Mouse (Mus musculus) kidney, embryonic 16.5 days (tissue): Measurements from ENCODE around the gene Neu1. TPM values are rescaled to one million over a fixed set of nuclear protein-coding genes. Genes with fewer than 3 reads are reported as not detected.
A peak's percentile ranks its signal among the peaks of the same experiment; 100 is the strongest.
"Not testable (repeated sequence)": the region's sequence is repeated elsewhere in the genome, so short reads cannot be mapped to it uniquely, and the experiment has no call there.

Source experiments
- ATAC-seq: fragments of 200-750 bp; cut with Nextera tagmentation; 2 replicates; pipeline ENCODE4 v1.8.0; 2017; ENCODE audit warnings: moderate TSS enrichment; ENCODE audit not compliant: low FRiP score, low TSS enrichment
- H3K27ac ChIP-seq: fragments of 300-500 bp; sonication (generic); 2 replicates; pipeline ENCODE4 v1.5.1; 2014; ENCODE audit warnings: low read length
- H3K27me3 ChIP-seq: fragments of 300-500 bp; sonication (generic); 2 replicates; pipeline ENCODE4 v1.6.1; 2014; ENCODE audit warnings: low read length, control low read depth, mixed read lengths; ENCODE audit not compliant: insufficient read depth
- H3K36me3 ChIP-seq: fragments of 300-500 bp; sonication (generic); 2 replicates; pipeline ENCODE4 v1.6.1; 2014; ENCODE audit warnings: low read length, control low read depth, mixed read lengths; ENCODE audit not compliant: insufficient read depth
- H3K4me1 ChIP-seq: fragments of 300-500 bp; sonication (generic); 2 replicates; pipeline ENCODE4 v1.6.1; 2014; ENCODE audit warnings: low read length, control low read depth, mixed read lengths; ENCODE audit not compliant: insufficient read depth
- H3K4me2 ChIP-seq: fragments of 300-500 bp; sonication (generic); replicated peaks from 2 replicates; pipeline ENCODE4 v1.6.1; 2014; ENCODE audit warnings: low read depth, low read length
- H3K4me3 ChIP-seq: fragments of 300-500 bp; sonication (generic); 2 replicates; pipeline ENCODE4 v1.5.1; 2014; ENCODE audit warnings: mild to moderate bottlenecking, low read length
- H3K9ac ChIP-seq: fragments of 300-500 bp; sonication (generic); replicated peaks from 2 replicates; pipeline ENCODE4 v1.6.1; 2014; ENCODE audit warnings: low read length
- H3K9me3 ChIP-seq: fragments of 300-500 bp; sonication (generic); 2 replicates; pipeline ENCODE4 v1.6.1; 2016; ENCODE audit warnings: low read length, control low read depth
- WGBS: fragments of 180-500 bp; shearing (Covaris S2); extraction: QIAGEN DNeasy Blood & Tissue Kit; methylation state at CpG from one replicate; pipeline ENCODE4 v1.1.7; 2014; 5-methylcytosine and 5-hydroxymethylcytosine counted together
- polyA plus RNA-seq: library from polyadenylated mRNA; unstranded; fragments of >200 nt; fragmentation: Nextera tagmentation; extraction: Ambion mirVana; gene quantifications from 2 replicates; pipeline ENCODE4 v1.2.1, GENCODE M21; 2015

Neu1 gene
- polyA plus RNA-seq, 1 experiment from 2014 or later: 54.1 TPM

- Histone ChIP-seq H3K36me3 (no peaks in the 10 kb centered on the region), H3K27me3 (no peaks in the 10 kb centered on the region), H3K4me3 (peak overlapping the region; percentile 56), H3K4me2 (peak overlapping the region; percentile 69), H3K27ac (peak overlapping the region; percentile 99), H3K9me3 (no peaks in the 10 kb centered on the region), H3K4me1 (peaks cover 24% of the 10 kb centered on the region), H3K9ac (peak overlapping the region; percentile 83)
- 8% methylated on average over 12 of the region's 12 CpGs for WGBS
- ATAC-seq: peak; percentile 35
These were observed 28.9 kb downstream of the Neu1 start for GRCm38 (mm10) chr17:34959881-34960515.

GRCm38 (mm10) chr17:34960702-34961493 is 29.8 kb downstream of the Neu1 start:
- Histone ChIP-seq H3K27me3 (no peaks in the 10 kb centered on the region), H3K4me1 (peaks cover 27% of the 10 kb centered on the region), H3K9me3 (no peaks in the 10 kb centered on the region), H3K27ac (peak overlapping the region; percentile 99), H3K4me2 (no peak overlapping the region), H3K4me3 (no peak overlapping the region), H3K9ac (no peak overlapping the region), H3K36me3 (no peaks in the 10 kb centered on the region)
- ATAC-seq: no peak

GRCm38 (mm10) chr17:34962125-34962524 is 31.1 kb downstream of the Neu1 start:
- Histone ChIP-seq H3K4me3 (no peak overlapping the region), H3K4me1 (peaks cover 27% of the 10 kb centered on the region), H3K4me2 (no peak overlapping the region), H3K36me3 (no peaks in the 10 kb centered on the region), H3K9ac (no peak overlapping the region), H3K9me3 (no peaks in the 10 kb centered on the region), H3K27me3 (no peaks in the 10 kb centered on the region), H3K27ac (peak overlapping the region; percentile 57)
- WGBS: 18% methylated on average over 3 of the region's 3 CpGs
- no peak for ATAC-seq

GRCm38 (mm10) chr17:34962841-34963240 is 31.8 kb downstream of the Neu1 start:
- 63% methylated on average over 1 of the region's 1 CpGs for WGBS
- ATAC-seq: no peak
- no peaks in the 10 kb centered on the region for H3K36me3 ChIP-seq
- no peaks in the 10 kb centered on the region for H3K9me3 ChIP-seq
- peaks cover 3% of the 10 kb centered on the region for H3K27me3 ChIP-seq
- no peak overlapping the region for H3K4me2 ChIP-seq
- no peak overlapping the region for H3K27ac ChIP-seq
- no peak overlapping the region for H3K4me3 ChIP-seq
- H3K4me1 ChIP-seq: peaks cover 27% of the 10 kb centered on the region
- no peak overlapping the region for H3K9ac ChIP-seq

- H3K9ac ChIP-seq: peak overlapping the region; percentile 39
- H3K4me3 ChIP-seq: no peak overlapping the region
- no peak overlapping the region for H3K4me2 ChIP-seq
- peaks cover 21% of the 10 kb centered on the region for H3K27me3 ChIP-seq
- no peaks in the 10 kb centered on the region for H3K36me3 ChIP-seq
- H3K4me1 ChIP-seq: peaks cover 27% of the 10 kb centered on the region
- 0 out of 2 replicates have a peak, but pooled peaks have one; percentile 24 for ATAC-seq
- H3K27ac ChIP-seq: peak overlapping the region; percentile 6; the same call in 1 of the 2 replicates
- H3K9me3 ChIP-seq: no peaks in the 10 kb centered on the region
- WGBS: 8% methylated on average over 1 of the region's 1 CpGs
These were observed 33.6 kb downstream of the Neu1 start for GRCm38 (mm10) chr17:34964640-34965049.

- Histone ChIP-seq H3K4me3 (no peak overlapping the region), H3K27ac (no peak overlapping the region), H3K4me1 (peaks cover 19% of the 10 kb centered on the region), H3K27me3 (peaks cover 23% of the 10 kb centered on the region), H3K9ac (0 out of 2 replicates have a peak overlapping the region, but pooled peaks have one; percentile 31), H3K4me2 (no peak overlapping the region), H3K9me3 (no peaks in the 10 kb centered on the region), H3K36me3 (no peaks in the 10 kb centered on the region)
- 58% methylated on average over 5 of the region's 5 CpGs for whole genome bisulfite sequencing
- ATAC-seq: no peak
These were observed 34.6 kb downstream of the Neu1 start for GRCm38 (mm10) chr17:34965627-34966026.

GRCm38 (mm10) chr17:34969822-34970221 is 38.8 kb downstream of the Neu1 start, which contains the start of gene Gm20481:
Gm20481 (plus strand) TSS chr17:34969912.
- H3K4me2 ChIP-seq, H3K4me3 ChIP-seq, H3K27ac ChIP-seq, H3K9me3 ChIP-seq, H3K9ac ChIP-seq, ATAC-seq, H3K36me3 ChIP-seq, H3K4me1 ChIP-seq: not testable (repeated sequence)
- peaks cover 23% of the 10 kb centered on the region for H3K27me3 ChIP-seq
- WGBS: 68% methylated on average over 6 of the region's 11 CpGs

- not testable (repeated sequence) for H3K36me3 ChIP-seq, H3K9me3 ChIP-seq, H3K4me3 ChIP-seq, H3K4me1 ChIP-seq, H3K4me2 ChIP-seq, ATAC-seq, H3K27ac ChIP-seq, H3K9ac ChIP-seq
- WGBS: 48% methylated on average over 20 of the region's 37 CpGs
- H3K27me3 ChIP-seq: peaks cover 23% of the 10 kb centered on the region
These were observed 39.8 kb downstream of the Neu1 start for GRCm38 (mm10) chr17:34970850-34971249.

GRCm38 (mm10) chr17:34971694-34972068 is 40.6 kb downstream of the Neu1 start:
- 1% methylated on average over 23 of the region's 43 CpGs for WGBS
- not testable (repeated sequence) for H3K36me3 ChIP-seq, H3K9me3 ChIP-seq, H3K9ac ChIP-seq, H3K27ac ChIP-seq, H3K4me1 ChIP-seq
- Histone ChIP-seq H3K27me3 (peaks cover 23% of the 10 kb centered on the region), H3K4me3 (peak overlapping the region; percentile 47), H3K4me2 (peak overlapping the region; percentile 84)
- ATAC-seq: peak; percentile 49; the same call in 1 of the 2 replicates
